Mouse (Mus musculus): ENCODE measurements around the gene Rilp. TPM values are rescaled to one million over a fixed set of nuclear protein-coding genes. Genes with fewer than 3 reads are reported as not detected.

Rilp gene
- polyA plus RNA-seq, 1 experiment from 2014 or later: 1.3 TPM

DNA sequence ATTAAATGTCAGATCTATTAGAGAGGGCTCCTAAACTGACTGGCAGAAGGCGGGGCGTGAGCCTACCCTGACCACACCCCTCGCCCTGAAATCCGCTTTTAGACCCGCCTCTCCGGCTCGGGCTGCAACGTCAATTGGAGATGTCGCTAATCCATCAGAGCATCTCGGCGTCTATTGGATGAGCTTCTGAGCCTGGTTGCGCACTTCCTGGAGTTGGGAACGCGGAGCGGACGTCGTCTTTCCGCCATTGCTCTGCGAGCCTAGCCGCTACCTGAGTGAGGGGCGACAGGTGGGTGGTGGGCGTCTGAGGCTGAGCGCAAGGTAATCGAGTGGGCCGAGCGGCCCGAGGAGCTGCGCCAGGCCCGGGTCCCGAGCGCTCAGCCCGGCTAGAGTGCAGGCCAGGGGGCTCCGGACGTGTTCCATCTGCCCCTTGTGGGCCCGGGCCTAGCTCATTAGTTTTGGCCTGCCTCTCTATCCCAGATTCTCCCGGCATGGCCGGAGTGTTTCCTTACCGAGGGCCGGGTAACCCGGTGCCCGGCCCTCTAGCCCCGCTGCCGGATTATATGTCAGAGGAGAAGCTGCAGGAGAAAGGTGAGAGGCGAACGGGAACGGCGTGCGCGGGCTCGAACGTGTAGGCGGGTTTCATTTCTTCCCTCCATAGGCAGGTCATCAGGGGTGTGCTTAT, 23.2 kb upstream of the Rilp start, which contains the start of gene Prpf8:
Gene Prpf8 (plus strand): TSS at position 216 of the 685 bp plus-strand sequence.
- peak within 1 kb of the TSS; percentile 74 for H3K27ac ChIP-seq (ENCODE audit: low read length)
- H3K27me3 ChIP-seq (replicated peaks; ENCODE audit: control insufficient read depth, insufficient read depth, low read length): peaks cover 2% of the 10 kb centered on the region; the same call in 1 of the 2 replicates
- WGBS: under 1% methylated on average over 52 of the region's 52 CpGs
- no peaks in the 10 kb centered on the region for H3K9me3 ChIP-seq (ENCODE audit: control insufficient read depth, low read length)
- ATAC-seq: peak; percentile 100
- peaks cover 9% of the 10 kb centered on the region for H3K4me1 ChIP-seq (replicated peaks; ENCODE audit: control insufficient read depth, insufficient read depth, low read length)
- H3K36me3 ChIP-seq (ENCODE audit: control insufficient read depth, insufficient read depth): peaks cover 18% of the 10 kb centered on the region
- peak within 1 kb of the TSS; percentile 91 for H3K4me3 ChIP-seq (replicated peaks; ENCODE audit: low read length)
- peak within 1 kb of the TSS; percentile 96 for H3K9ac ChIP-seq (replicated peaks; ENCODE audit: low read depth, low read length)
- H3K4me2 ChIP-seq (ENCODE audit: low read length): peak within 1 kb of the TSS; percentile 99

DNA sequence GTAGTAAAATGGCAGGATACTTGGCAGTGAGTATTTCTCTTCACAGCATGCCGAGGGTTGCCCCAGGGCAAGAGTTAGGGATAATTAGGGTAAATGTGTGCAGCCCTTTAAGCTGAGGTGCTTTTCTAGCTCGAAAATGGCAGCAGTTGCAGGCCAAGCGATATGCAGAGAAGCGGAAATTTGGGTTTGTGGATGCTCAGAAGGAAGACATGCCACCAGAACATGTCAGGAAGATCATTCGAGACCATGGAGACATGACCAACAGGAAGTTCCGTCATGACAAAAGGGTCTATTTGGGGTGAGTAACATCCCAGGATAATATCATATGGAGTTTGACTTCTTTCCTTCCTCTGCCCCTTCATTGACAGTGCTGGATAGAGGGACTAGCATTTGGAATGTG, 22.4 kb upstream of the Rilp start:
- peaks cover 2% of the 10 kb centered on the region; the same call in 1 of the 2 replicates for H3K27me3 ChIP-seq (replicated peaks; ENCODE audit: control insufficient read depth, insufficient read depth, low read length)
- 39% methylated on average over 6 of the region's 6 CpGs for WGBS
- peak overlapping the region; percentile 91 for H3K4me3 ChIP-seq (replicated peaks; ENCODE audit: low read length)
- no peaks in the 10 kb centered on the region for H3K9me3 ChIP-seq (ENCODE audit: control insufficient read depth, low read length)
- H3K36me3 ChIP-seq (ENCODE audit: control insufficient read depth, insufficient read depth): peaks cover 25% of the 10 kb centered on the region
- H3K27ac ChIP-seq (ENCODE audit: low read length): no peak overlapping the region
- peak overlapping the region; percentile 96 for H3K9ac ChIP-seq (replicated peaks; ENCODE audit: low read depth, low read length)
- peaks cover 9% of the 10 kb centered on the region for H3K4me1 ChIP-seq (replicated peaks; ENCODE audit: control insufficient read depth, insufficient read depth, low read length)
- no peak for ATAC-seq
- H3K4me2 ChIP-seq (ENCODE audit: low read length): peak overlapping the region; percentile 99

DNA sequence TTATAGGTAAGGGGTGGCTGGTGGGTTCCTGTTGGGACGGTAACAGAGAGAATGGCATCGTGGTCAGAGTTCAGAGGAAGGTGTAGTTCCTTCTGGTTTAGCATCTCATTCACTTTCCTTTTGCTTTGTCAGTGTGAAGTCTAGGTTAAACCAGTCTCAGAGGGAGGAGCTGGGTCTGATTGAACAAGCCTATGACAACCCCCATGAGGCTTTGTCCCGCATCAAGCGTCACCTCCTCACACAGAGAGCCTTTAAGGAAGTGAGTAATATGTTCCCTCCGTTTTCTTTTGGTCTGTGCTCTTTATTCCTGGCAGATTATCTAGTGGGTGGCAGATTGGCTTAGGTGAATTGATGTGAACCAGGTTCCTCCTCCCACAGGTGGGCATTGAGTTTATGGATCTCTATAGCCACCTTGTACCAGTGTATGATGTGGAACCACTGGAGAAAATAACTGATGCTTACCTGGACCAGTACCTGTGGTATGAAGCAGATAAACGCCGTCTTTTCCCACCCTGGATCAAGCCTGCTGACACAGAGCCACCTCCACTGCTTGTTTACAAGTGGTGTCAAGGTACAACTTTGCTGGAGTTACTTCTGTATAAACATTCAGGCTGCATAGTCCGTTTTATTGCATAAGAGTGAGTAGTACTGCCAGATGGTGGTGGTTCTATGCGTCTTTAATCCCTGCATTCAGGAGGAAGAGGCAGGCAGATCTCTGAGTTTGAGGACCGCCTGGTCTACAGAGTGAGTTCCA, 15.4 kb upstream of the Rilp start:
- ATAC-seq: no peak
- no peak overlapping the region for H3K4me3 ChIP-seq (replicated peaks; ENCODE audit: low read length)
- no peaks in the 10 kb centered on the region for H3K27me3 ChIP-seq (replicated peaks; ENCODE audit: control insufficient read depth, insufficient read depth, low read length)
- no peaks in the 10 kb centered on the region for H3K9me3 ChIP-seq (ENCODE audit: control insufficient read depth, low read length)
- H3K9ac ChIP-seq (replicated peaks; ENCODE audit: low read depth, low read length): no peak overlapping the region
- 94% methylated on average over 10 of the region's 10 CpGs for whole genome bisulfite sequencing
- H3K27ac ChIP-seq (ENCODE audit: low read length): no peak overlapping the region
- no peak overlapping the region for H3K4me2 ChIP-seq (ENCODE audit: low read length)
- peaks cover 85% of the 10 kb centered on the region for H3K36me3 ChIP-seq (ENCODE audit: control insufficient read depth, insufficient read depth)
- H3K4me1 ChIP-seq (replicated peaks; ENCODE audit: control insufficient read depth, insufficient read depth, low read length): no peaks in the 10 kb centered on the region

DNA sequence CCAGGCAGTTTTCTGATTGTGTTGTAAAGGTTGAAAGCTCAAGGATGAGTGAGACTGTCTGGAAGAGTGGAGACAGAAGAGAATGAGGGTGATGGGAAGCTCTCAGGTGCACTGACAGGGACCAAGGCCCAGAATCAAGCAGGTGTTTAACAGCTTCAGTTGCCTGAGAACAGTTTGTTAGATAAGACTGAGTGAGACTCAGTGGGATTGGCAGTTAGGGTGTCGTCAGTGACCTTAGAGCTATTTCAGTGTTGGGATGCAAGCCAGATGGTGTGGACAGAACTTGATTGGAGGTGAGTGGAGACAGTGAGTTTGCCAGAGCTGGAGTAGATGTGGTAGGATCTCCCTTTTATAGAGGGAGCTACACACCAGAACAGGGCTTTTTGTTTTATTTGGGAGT, 11.8 kb upstream of the Rilp start:
- Histone ChIP-seq H3K36me3 (ENCODE audit: control insufficient read depth, insufficient read depth) (peaks cover 86% of the 10 kb centered on the region), H3K27ac (ENCODE audit: low read length) (no peak overlapping the region), H3K9ac (replicated peaks; ENCODE audit: low read depth, low read length) (no peak overlapping the region), H3K4me1 (replicated peaks; ENCODE audit: control insufficient read depth, insufficient read depth, low read length) (no peaks in the 10 kb centered on the region), H3K9me3 (ENCODE audit: control insufficient read depth, low read length) (no peaks in the 10 kb centered on the region), H3K27me3 (replicated peaks; ENCODE audit: control insufficient read depth, insufficient read depth, low read length) (no peaks in the 10 kb centered on the region), H3K4me3 (replicated peaks; ENCODE audit: low read length) (no peak overlapping the region), H3K4me2 (ENCODE audit: low read length) (no peak overlapping the region)
- no peak for ATAC-seq
- WGBS: 84% methylated on average over 1 of the region's 1 CpGs

DNA sequence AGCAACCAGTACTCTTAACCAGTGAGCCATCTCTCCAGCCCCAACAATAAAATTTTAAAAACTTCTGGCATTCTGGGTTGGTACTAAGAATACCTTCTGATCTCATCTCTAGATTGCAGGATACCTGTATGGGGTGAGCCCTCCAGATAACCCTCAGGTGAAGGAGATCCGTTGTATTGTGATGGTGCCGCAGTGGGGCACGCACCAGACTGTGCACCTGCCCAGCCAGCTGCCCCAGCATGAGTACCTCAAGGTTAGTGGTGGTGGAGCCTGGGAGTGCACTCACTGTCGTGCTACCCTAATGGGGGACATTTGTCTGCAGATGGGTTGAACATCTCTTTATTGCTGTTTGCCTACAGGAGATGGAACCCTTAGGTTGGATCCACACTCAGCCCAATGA, 1.7 kb upstream of the Rilp start:
- Histone ChIP-seq H3K9me3 (ENCODE audit: control insufficient read depth, low read length) (no peaks in the 10 kb centered on the region), H3K27me3 (replicated peaks; ENCODE audit: control insufficient read depth, insufficient read depth, low read length) (no peaks in the 10 kb centered on the region), H3K4me1 (replicated peaks; ENCODE audit: control insufficient read depth, insufficient read depth, low read length) (peaks cover 15% of the 10 kb centered on the region), H3K4me2 (ENCODE audit: low read length) (no peak overlapping the region), H3K4me3 (replicated peaks; ENCODE audit: low read length) (no peak overlapping the region), H3K9ac (replicated peaks; ENCODE audit: low read depth, low read length) (no peak overlapping the region), H3K36me3 (ENCODE audit: control insufficient read depth, insufficient read depth) (peaks cover 47% of the 10 kb centered on the region), H3K27ac (ENCODE audit: low read length) (no peak overlapping the region)
- ATAC-seq: no peak
- WGBS: 91% methylated on average over 4 of the region's 4 CpGs

DNA sequence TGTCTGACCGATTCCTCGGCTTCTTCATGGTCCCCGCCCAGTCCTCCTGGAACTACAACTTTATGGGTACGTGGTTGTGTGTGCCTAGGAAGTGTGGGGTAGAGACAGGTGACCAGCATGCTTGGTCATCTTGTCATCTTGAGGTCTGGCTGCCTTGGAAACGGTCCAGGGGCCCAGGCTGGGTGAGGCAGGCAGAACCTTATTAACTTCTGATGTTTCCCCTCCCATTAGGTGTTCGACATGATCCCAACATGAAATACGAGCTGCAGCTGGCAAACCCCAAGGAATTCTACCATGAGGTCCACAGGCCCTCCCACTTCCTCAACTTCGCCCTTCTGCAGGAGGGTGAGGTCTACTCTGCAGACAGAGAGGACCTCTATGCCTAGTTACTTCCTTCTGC, 990 bp upstream of the Rilp start:
- H3K9ac ChIP-seq (replicated peaks; ENCODE audit: low read depth, low read length): no peak overlapping the region
- WGBS: 82% methylated on average over 8 of the region's 8 CpGs
- peaks cover 41% of the 10 kb centered on the region for H3K36me3 ChIP-seq (ENCODE audit: control insufficient read depth, insufficient read depth)
- H3K27ac ChIP-seq (ENCODE audit: low read length): no peak overlapping the region
- H3K27me3 ChIP-seq (replicated peaks; ENCODE audit: control insufficient read depth, insufficient read depth, low read length): no peaks in the 10 kb centered on the region
- H3K4me2 ChIP-seq (ENCODE audit: low read length): no peak overlapping the region
- H3K4me1 ChIP-seq (replicated peaks; ENCODE audit: control insufficient read depth, insufficient read depth, low read length): peaks cover 15% of the 10 kb centered on the region
- no peak for ATAC-seq
- H3K9me3 ChIP-seq (ENCODE audit: control insufficient read depth, low read length): no peaks in the 10 kb centered on the region
- no peak overlapping the region for H3K4me3 ChIP-seq (replicated peaks; ENCODE audit: low read length)

DNA sequence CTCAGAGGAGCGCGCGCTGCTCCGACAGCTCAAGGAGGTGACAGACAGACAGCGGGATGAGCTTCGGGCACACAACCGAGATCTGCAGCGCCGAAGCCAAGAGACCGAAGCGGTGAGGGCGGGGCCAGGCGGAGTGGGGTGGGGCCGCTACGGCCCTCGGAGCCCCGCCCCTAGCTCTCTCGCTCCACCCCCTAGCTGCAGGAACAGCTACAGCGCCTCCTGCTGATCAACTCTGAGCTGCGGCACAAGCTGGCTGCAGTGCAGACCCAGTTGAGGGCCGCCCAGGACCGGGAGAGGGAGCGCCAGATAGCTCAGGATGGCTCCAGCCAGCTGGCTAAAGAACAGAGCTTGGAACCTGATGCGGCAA, 716 bp downstream of the Rilp start:
- Histone ChIP-seq H3K4me1 (replicated peaks; ENCODE audit: control insufficient read depth, insufficient read depth, low read length) (peaks cover 15% of the 10 kb centered on the region), H3K9ac (replicated peaks; ENCODE audit: low read depth, low read length) (peak overlapping the region; percentile 68), H3K36me3 (ENCODE audit: control insufficient read depth, insufficient read depth) (peaks cover 27% of the 10 kb centered on the region), H3K27ac (ENCODE audit: low read length) (peak overlapping the region; percentile 74), H3K9me3 (ENCODE audit: control insufficient read depth, low read length) (no peaks in the 10 kb centered on the region), H3K4me2 (ENCODE audit: low read length) (peak overlapping the region; percentile 95), H3K27me3 (replicated peaks; ENCODE audit: control insufficient read depth, insufficient read depth, low read length) (no peaks in the 10 kb centered on the region), H3K4me3 (replicated peaks; ENCODE audit: low read length) (peak overlapping the region; percentile 58)
- under 1% methylated on average over 24 of the region's 24 CpGs for WGBS
- peak; percentile 86 for ATAC-seq

DNA sequence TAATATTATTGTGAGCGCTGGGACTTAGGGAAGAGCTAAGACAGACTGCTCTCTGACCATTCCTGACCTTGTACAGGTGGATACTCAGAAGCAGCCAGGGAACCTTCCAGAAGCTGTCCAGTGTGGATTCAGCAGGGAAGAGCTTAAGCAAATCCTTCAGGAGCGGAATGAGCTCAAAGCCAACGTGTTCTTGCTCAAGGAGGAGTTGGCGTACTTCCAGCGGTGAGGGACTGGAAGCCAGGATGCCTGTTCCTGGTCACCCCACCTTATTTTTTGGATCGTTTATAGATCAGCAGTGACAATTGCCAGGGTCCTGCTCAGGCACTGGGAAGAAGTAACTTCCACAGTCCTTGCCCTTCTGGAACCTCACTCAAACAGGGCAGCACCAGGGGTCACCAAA, 1.3 kb downstream of the Rilp start:
- Histone ChIP-seq H3K27me3 (replicated peaks; ENCODE audit: control insufficient read depth, insufficient read depth, low read length) (no peaks in the 10 kb centered on the region), H3K4me1 (replicated peaks; ENCODE audit: control insufficient read depth, insufficient read depth, low read length) (peaks cover 15% of the 10 kb centered on the region), H3K9me3 (ENCODE audit: control insufficient read depth, low read length) (no peaks in the 10 kb centered on the region), H3K4me3 (replicated peaks; ENCODE audit: low read length) (no peak overlapping the region), H3K9ac (replicated peaks; ENCODE audit: low read depth, low read length) (no peak overlapping the region), H3K4me2 (ENCODE audit: low read length) (no peak overlapping the region), H3K36me3 (ENCODE audit: control insufficient read depth, insufficient read depth) (peaks cover 23% of the 10 kb centered on the region), H3K27ac (ENCODE audit: low read length) (no peak overlapping the region)
- ATAC-seq: no peak
- 79% methylated on average over 6 of the region's 6 CpGs for WGBS

DNA sequence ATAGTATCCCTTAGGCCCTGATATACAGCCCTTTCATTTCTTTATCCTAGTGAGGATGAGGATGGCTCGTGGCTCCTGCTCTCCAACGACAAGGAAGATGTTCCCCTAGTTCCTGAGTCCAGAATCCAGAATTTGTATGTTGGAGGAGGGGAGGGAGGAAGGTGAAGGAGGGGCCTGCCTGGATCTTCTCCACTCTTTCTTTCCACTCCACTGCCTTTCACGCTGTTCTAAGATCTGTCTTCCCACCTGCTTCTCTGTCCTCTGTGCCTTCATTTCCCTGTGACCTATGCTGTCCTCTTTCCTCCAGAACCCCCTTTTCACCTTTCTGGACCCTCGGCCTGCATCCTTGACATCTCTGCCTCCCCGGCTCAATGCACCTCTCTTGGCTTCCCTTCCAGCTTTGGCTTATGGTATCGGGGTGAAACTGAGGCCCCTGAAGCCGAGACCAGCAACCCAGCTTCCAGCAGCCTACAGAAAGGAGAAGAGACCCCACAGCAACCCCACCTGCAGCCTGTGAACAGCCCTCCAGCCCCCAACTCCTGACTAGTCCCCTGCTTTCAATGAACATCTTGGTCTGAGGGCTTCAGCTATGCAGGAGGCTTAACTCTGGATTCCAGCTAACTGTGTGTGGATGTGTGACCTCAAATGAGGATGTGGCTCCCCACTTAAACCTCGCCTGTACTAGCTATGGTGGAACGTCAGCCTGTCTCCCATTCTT, 2.6 kb downstream of the Rilp start:
- 79% methylated on average over 9 of the region's 9 CpGs for WGBS
- Histone ChIP-seq H3K9me3 (ENCODE audit: control insufficient read depth, low read length) (no peaks in the 10 kb centered on the region), H3K27ac (ENCODE audit: low read length) (no peak overlapping the region), H3K4me1 (replicated peaks; ENCODE audit: control insufficient read depth, insufficient read depth, low read length) (peaks cover 15% of the 10 kb centered on the region), H3K4me2 (ENCODE audit: low read length) (no peak overlapping the region), H3K9ac (replicated peaks; ENCODE audit: low read depth, low read length) (no peak overlapping the region), H3K36me3 (ENCODE audit: control insufficient read depth, insufficient read depth) (peaks cover 18% of the 10 kb centered on the region), H3K4me3 (replicated peaks; ENCODE audit: low read length) (no peak overlapping the region), H3K27me3 (replicated peaks; ENCODE audit: control insufficient read depth, insufficient read depth, low read length) (no peaks in the 10 kb centered on the region)
- no peak for ATAC-seq
